Mouse (Mus musculus) heart, adult 18-20 months (tissue): ENCODE data around the gene Mmp15. TPM values are rescaled to one million over a fixed set of nuclear protein-coding genes. Genes with fewer than 3 reads are reported as not detected.

Experiments
- DNase-seq, 2 experiments: peaks; one replicate each; pipeline ENCODE4 v3.0.0; 2021 to 2022; ENCODE audit warnings: mixed read lengths in 1 of 2
- long read RNA-seq, 2 experiments: library from polyadenylated mRNA; stranded (forward); transcript quantifications; one replicate each; pipeline ENCODE4 v2.0.0; 2021
- total RNA-seq, 2 experiments: library from RNA; stranded (reverse); gene quantifications; 2 replicates each; pipeline ENCODE4 v1.2.3; 2021

Gene Mmp15
- 10 to 100 TPM; 57.4 to 67.4 TPM for total RNA-seq
- long read RNA-seq, experiment 1, full-length matches to known transcripts, result 24 of 63 reads
- long read RNA-seq, experiment 1, partial matches to known transcripts, result 37 of 63 reads
- long read RNA-seq, experiment 1, other reads (novel, unspliced or antisense), result 2 of 63 reads
- long read RNA-seq, experiment 2, full-length matches to known transcripts, result 5 of 24 reads
- long read RNA-seq, experiment 2, partial matches to known transcripts, result 5 of 24 reads
- long read RNA-seq, experiment 2, other reads (novel, unspliced or antisense), result 14 of 24 reads

- DNase-seq, result peak; percentile 85 to 87
Observed at GRCm38 (mm10) chr8:95352151-95352870, at the start of gene Mmp15. TSS of gene Mmp15 (plus strand) at chr8:95352268.

GRCm38 (mm10) chr8:95302410-95302809, 49.7 kb upstream of the Mmp15 start:
- DNase-seq, result peak; percentile 28 to 67

GRCm38 (mm10) chr8:95305526-95305925, 46.5 kb upstream of the Mmp15 start:
- no peak for DNase-seq

GRCm38 (mm10) chr8:95306431-95306830, 45.6 kb upstream of the Mmp15 start, which contains the start of gene Cngb1:
TSS of gene Cngb1 (minus strand) at chr8:95306585.
- no peak for DNase-seq

- DNase-seq, result no peak
Observed at GRCm38 (mm10) chr8:95310342-95310970, 41.6 kb upstream of the Mmp15 start, which contains the start of gene Tepp. TSS of gene Tepp (plus strand) at chr8:95310566.

GRCm38 (mm10) chr8:95312836-95313235, 39.2 kb upstream of the Mmp15 start:
- no peak for DNase-seq

- no peak for DNase-seq
Observed at GRCm38 (mm10) chr8:95313857-95314256, 38.2 kb upstream of the Mmp15 start.

GRCm38 (mm10) chr8:95314707-95315106, 37.4 kb upstream of the Mmp15 start:
- no peak for DNase-seq

GRCm38 (mm10) chr8:95315350-95315749, 36.7 kb upstream of the Mmp15 start:
- DNase-seq, result no peak

- DNase-seq, result peak; percentile 51 to 71
Observed at GRCm38 (mm10) chr8:95320224-95321139, 31.6 kb upstream of the Mmp15 start.

- DNase-seq, result peak; percentile 36 to 47
Observed at GRCm38 (mm10) chr8:95323201-95323600, 28.9 kb upstream of the Mmp15 start.

GRCm38 (mm10) chr8:95324646-95325045, 27.4 kb upstream of the Mmp15 start:
- no peak for DNase-seq

GRCm38 (mm10) chr8:95326822-95327221, 25.2 kb upstream of the Mmp15 start:
- DNase-seq, result no peak

GRCm38 (mm10) chr8:95327866-95328465, 24.1 kb upstream of the Mmp15 start:
- DNase-seq, result no peak

- no peak for DNase-seq
Observed at GRCm38 (mm10) chr8:95330367-95330766, 21.7 kb upstream of the Mmp15 start.

- DNase-seq, result peak in 1 of 2 experiments; percentile 81
Observed at GRCm38 (mm10) chr8:95331156-95331719, 20.8 kb upstream of the Mmp15 start.

GRCm38 (mm10) chr8:95331720-95332436, 20.2 kb upstream of the Mmp15 start, which contains the start of the genes Zfp319 and Usb1:
TSS of gene Zfp319 (minus strand) at chr8:95331950.
TSS of gene Usb1 (plus strand) at chr8:95332284.
- peak; percentile 96 for DNase-seq

GRCm38 (mm10) chr8:95332437-95333199, 19.4 kb upstream of the Mmp15 start:
- peak in 1 of 2 experiments; percentile 5 for DNase-seq

GRCm38 (mm10) chr8:95335706-95336105, 16.4 kb upstream of the Mmp15 start:
- no peak for DNase-seq
